Mouse (Mus musculus): Measurements from ENCODE around the gene Cdhr1.

DNA sequence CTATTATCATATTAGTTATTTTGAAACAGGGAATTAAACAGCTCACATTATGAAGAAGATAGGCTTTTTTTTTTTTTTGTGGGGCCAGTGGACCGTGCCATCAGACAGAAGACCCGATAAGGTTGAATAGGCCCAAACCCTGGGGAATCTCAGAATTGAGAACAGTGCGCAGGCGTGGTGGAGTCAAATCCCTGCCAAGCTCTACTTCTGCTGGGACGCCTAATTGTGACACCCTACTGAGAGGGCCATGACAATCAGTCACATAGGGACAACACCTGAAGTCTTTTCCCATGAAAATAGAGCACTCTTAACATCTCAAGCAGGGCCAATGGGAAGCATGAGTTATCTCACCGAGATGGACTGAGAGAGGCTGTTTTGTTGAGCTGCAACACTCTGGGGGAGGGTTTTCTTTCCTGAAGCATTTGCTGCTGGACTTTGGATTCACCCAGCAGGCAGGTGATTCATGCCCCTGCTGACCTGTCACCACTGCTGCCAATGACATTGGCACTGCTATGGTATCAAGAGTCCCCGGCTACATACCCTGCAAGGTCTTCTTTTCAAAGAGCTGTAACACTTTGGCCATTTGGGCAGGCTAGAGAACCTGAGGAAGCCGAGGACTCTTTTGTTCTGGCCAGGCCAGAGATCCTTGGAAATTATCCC is 41.0 kb upstream of the Cdhr1 start:
- no peak for TF ChIP-seq POLR2A (IDR thresholded peaks at IDR 0.05; ENCODE audit: low read depth, low read length)
- TF ChIP-seq CTCF (conservative IDR thresholded peaks at IDR 0.05; ENCODE audit: insufficient read depth, insufficient read length, low read depth, low read length), result no peak
